Mouse (Mus musculus): ENCODE results near the gene Zfhx3. TPM values are rescaled to one million over a fixed set of nuclear protein-coding genes. Genes with fewer than 3 reads are reported as not detected.

Zfhx3 gene
- polyA plus RNA-seq, 1 experiment from 2014 or later = 60.2 TPM

DNA sequence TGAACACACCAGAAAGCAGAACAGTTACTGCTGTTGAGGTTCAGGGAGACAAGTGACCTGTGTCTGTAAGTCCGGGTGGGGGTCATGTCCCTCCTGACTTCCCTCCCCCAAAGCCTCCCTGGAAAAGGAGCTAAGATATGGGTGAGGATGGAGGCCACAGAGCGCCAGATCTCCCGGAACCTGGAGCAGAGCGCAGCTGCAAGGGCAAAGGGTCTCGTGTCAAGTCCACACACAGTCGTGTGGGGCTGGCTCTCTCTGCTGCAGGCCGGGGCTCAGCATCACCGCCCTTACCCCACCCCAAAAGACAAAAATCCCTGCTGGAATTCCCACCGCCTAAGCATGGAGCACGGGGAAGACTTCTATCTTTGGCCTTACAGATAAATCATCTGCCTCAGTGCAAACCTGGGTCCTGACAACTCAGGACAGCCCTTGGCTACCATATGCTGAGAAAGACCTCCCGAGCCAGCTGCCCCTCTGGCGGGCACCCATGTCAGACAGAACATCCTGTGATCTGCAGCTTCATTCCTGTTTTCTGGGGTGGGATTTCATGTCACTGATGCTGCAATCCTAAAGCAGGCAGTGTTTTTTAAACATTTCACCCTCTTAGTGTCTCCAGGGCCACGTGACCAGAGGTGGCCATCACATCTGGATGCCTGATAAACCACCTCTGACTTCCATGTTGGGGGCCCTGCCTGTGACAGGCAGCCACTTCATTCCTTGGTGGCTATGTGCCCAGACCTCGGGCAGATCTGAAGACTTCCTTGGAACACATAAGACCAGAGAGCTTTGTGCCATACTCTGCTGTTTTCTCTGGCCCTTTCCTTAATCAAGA is 926.0 kb downstream of the Zfhx3 start:
- Histone ChIP-seq H3K36me3 (replicated peaks) (peaks cover 2% of the 10 kb centered on the region; the same call in 1 of the 2 replicates), H3K9me3 (no peaks in the 10 kb centered on the region), H3K9ac (no peak overlapping the region), H3K27ac (no peak overlapping the region; the same call in 1 of the 2 replicates), H3K4me3 (no peak overlapping the region), H3K4me1 (peaks cover 26% of the 10 kb centered on the region; the same call in 1 of the 2 replicates), H3K27me3 (replicated peaks) (no peaks in the 10 kb centered on the region), H3K4me2 (no peak overlapping the region)
- 82% methylated on average over 14 of the region's 14 CpGs for WGBS
- ATAC-seq (replicated peaks) = no peak

DNA sequence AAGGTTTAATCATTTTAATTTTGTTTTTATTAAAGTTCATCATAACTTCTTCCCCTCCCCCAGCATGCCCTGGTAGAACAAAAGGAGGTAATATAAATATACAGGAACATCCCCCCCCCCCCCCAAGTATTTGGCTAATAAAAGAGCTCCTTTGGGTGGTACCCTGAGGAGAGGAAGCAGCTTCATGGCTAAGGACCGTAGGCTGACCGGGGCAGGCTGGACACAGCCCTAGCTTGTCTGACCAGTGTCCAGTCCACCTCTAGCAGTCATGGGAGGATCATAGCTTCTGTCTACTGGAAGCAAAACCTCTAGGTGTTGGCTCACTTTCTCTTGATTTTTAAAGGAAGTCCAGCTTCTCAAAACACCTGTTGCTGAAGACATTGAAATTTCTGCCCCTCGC is 927.0 kb downstream of the Zfhx3 start:
- no peak overlapping the region for H3K27ac ChIP-seq
- 86% methylated on average over 3 of the region's 3 CpGs for WGBS
- ATAC-seq (replicated peaks) = no peak

GRCm38 (mm10) chr8:108869935-108870334 is 927.5 kb downstream of the Zfhx3 start:
- Histone ChIP-seq H3K27ac (no peak overlapping the region), H3K4me1 (peaks cover 24% of the 10 kb centered on the region; the same call in 1 of the 2 replicates), H3K4me3 (no peak overlapping the region), H3K36me3 (replicated peaks) (peaks cover 2% of the 10 kb centered on the region; the same call in 1 of the 2 replicates), H3K9ac (no peak overlapping the region), H3K9me3 (no peaks in the 10 kb centered on the region), H3K4me2 (no peak overlapping the region), H3K27me3 (replicated peaks) (no peaks in the 10 kb centered on the region)
- no peak for ATAC-seq (replicated peaks)
- WGBS = 81% methylated on average over 5 of the region's 5 CpGs

More for the DNA sequence above, 927.0 kb downstream of the Zfhx3 start:
- Histone ChIP-seq H3K36me3 (replicated peaks) (peaks cover 2% of the 10 kb centered on the region; the same call in 1 of the 2 replicates), H3K4me1 (peaks cover 24% of the 10 kb centered on the region; the same call in 1 of the 2 replicates), H3K9ac (no peak overlapping the region), H3K4me2 (no peak overlapping the region), H3K27me3 (replicated peaks) (no peaks in the 10 kb centered on the region), H3K9me3 (no peaks in the 10 kb centered on the region), H3K4me3 (no peak overlapping the region)

DNA sequence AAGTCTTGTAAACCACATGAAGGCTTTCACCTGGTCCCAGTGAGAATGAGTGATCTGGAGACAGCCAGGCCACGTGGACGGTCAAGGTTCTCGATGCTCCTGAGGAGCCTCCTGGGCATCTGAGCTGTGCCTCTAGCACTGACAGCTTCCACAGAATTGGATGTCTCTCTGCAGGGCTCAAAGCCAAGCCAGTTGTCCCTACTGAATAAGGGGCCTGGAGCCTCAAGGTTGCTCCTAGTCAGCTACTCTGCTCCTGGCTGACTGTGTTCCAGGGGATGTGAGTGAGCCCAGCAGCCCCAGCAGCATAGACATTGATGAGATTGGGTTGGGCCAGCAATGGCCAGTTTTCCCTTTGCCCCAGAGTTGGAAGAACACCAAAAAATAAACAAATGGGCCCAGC is 927.9 kb downstream of the Zfhx3 start:
- H3K36me3 ChIP-seq (replicated peaks) = peaks cover 2% of the 10 kb centered on the region; the same call in 1 of the 2 replicates
- WGBS = 95% methylated on average over 3 of the region's 3 CpGs
- H3K4me2 ChIP-seq = no peak overlapping the region
- H3K9ac ChIP-seq = no peak overlapping the region
- no peaks in the 10 kb centered on the region for H3K27me3 ChIP-seq (replicated peaks)
- H3K9me3 ChIP-seq = no peaks in the 10 kb centered on the region
- H3K4me3 ChIP-seq = no peak overlapping the region
- H3K4me1 ChIP-seq = peaks cover 24% of the 10 kb centered on the region; the same call in 1 of the 2 replicates
- H3K27ac ChIP-seq = no peak overlapping the region
- no peak for ATAC-seq (replicated peaks)

- no peaks in the 10 kb centered on the region for H3K27me3 ChIP-seq (replicated peaks)
- no peak overlapping the region for H3K4me2 ChIP-seq
- no peaks in the 10 kb centered on the region for H3K9me3 ChIP-seq
- no peak overlapping the region for H3K4me3 ChIP-seq
- no peaks in the 10 kb centered on the region; the same call in 1 of the 2 replicates for H3K36me3 ChIP-seq (replicated peaks)
- no peak overlapping the region for H3K9ac ChIP-seq
- no peak overlapping the region for H3K27ac ChIP-seq
- 90% methylated on average over 5 of the region's 5 CpGs for WGBS
- H3K4me1 ChIP-seq = 0 out of 2 replicates have a peak, but pooled peaks cover 2% of the 10 kb centered on the region
- ATAC-seq (replicated peaks) = no peak
Observed at GRCm38 (mm10) chr8:108875722-108876121, 933.3 kb downstream of the Zfhx3 start.

DNA sequence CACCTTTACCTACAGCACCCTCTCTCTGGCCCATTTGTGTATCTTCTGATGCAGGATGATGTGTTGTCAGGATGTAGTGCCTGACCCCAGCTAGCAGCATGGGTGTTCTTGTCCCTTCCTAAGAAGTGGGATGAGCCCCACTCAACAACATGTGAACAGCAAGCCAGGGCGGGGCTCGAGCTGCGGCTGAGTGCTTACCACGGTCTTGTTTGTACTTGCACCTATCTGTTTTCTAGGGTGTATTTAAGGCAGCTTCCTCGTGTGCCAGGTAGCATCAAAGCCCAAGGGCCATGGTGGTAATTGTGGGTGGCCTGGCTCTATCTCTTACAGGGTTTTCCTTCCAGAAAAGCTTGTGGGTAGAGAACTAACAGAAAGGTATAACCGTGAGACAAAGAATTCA is 937.7 kb downstream of the Zfhx3 start:
- ATAC-seq (replicated peaks) = no peak
- no peaks in the 10 kb centered on the region for H3K9me3 ChIP-seq

DNA sequence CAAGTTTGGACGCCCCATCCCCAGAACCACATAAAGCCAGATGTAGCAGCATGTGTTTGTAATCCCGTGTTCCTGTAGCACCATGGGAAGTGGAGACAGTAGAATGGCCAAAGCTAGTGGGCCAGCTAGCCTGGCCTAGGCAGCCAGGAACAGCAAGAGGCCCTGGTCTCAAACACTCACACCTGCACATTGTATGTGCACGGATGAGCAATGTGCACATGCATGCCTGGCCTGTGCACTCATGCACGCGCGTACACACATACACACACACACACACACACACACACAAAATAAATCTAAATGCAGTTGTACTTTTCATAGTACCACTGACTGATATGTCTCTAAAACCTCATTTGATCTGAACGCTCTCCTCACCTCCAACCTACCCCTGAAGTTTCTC is 938.9 kb downstream of the Zfhx3 start:
- H3K27ac ChIP-seq = 0 out of 2 replicates have a peak overlapping the region, but pooled peaks have one; percentile 28
- no peaks in the 10 kb centered on the region for H3K36me3 ChIP-seq (replicated peaks)
- H3K4me2 ChIP-seq = no peak overlapping the region
- WGBS = 92% methylated on average over 7 of the region's 7 CpGs
- ATAC-seq (replicated peaks) = no peak
- no peak overlapping the region for H3K4me3 ChIP-seq
- H3K4me1 ChIP-seq = peaks cover 20% of the 10 kb centered on the region
- no peaks in the 10 kb centered on the region for H3K27me3 ChIP-seq (replicated peaks)
- H3K9ac ChIP-seq = no peak overlapping the region
- H3K9me3 ChIP-seq = no peaks in the 10 kb centered on the region

More for the DNA sequence above, 937.7 kb downstream of the Zfhx3 start:
- no peak overlapping the region for H3K27ac ChIP-seq
- 94% methylated on average over 6 of the region's 6 CpGs for WGBS
- H3K4me2 ChIP-seq = no peak overlapping the region
- no peak overlapping the region for H3K9ac ChIP-seq
- peaks cover 8% of the 10 kb centered on the region for H3K4me1 ChIP-seq
- no peaks in the 10 kb centered on the region for H3K27me3 ChIP-seq (replicated peaks)
- no peak overlapping the region for H3K4me3 ChIP-seq
- H3K36me3 ChIP-seq (replicated peaks) = no peaks in the 10 kb centered on the region

GRCm38 (mm10) chr8:108882073-108882472 is 939.6 kb downstream of the Zfhx3 start:
- Histone ChIP-seq H3K36me3 (replicated peaks) (no peaks in the 10 kb centered on the region), H3K27ac (0 out of 2 replicates have a peak overlapping the region, but pooled peaks have one; percentile 8), H3K4me3 (no peak overlapping the region), H3K27me3 (replicated peaks) (no peaks in the 10 kb centered on the region), H3K9ac (no peak overlapping the region), H3K9me3 (no peaks in the 10 kb centered on the region), H3K4me2 (no peak overlapping the region), H3K4me1 (peaks cover 27% of the 10 kb centered on the region)
- 79% methylated on average over 9 of the region's 9 CpGs for WGBS
- no peak for ATAC-seq (replicated peaks)

DNA sequence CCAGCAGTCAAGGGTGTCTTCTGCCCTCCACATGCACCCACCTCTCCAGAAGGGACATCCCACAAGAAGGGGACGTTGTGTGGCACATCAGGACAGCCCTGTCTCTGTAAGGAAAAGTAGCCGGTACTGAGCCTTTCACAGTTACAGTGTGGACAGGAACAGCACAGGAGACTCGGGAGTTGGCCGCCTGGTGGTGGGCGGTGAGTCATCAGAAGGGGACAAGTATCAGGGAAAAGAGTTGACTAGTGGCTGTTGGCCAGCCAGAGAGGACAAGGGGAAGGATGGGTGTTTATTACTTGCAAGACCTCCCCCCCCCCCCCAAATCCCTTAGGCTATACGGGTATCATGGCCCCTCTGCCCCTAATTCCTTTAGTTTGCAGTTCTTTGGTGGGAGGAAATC is 940.9 kb downstream of the Zfhx3 start:
- no peak overlapping the region for H3K9ac ChIP-seq
- H3K4me2 ChIP-seq = no peak overlapping the region
- no peak overlapping the region for H3K27ac ChIP-seq
- H3K27me3 ChIP-seq (replicated peaks) = no peaks in the 10 kb centered on the region
- WGBS = 81% methylated on average over 6 of the region's 6 CpGs
- no peak overlapping the region for H3K4me3 ChIP-seq
- H3K36me3 ChIP-seq (replicated peaks) = no peaks in the 10 kb centered on the region
- no peaks in the 10 kb centered on the region for H3K9me3 ChIP-seq
- peaks cover 39% of the 10 kb centered on the region for H3K4me1 ChIP-seq
- no peak for ATAC-seq (replicated peaks)

DNA sequence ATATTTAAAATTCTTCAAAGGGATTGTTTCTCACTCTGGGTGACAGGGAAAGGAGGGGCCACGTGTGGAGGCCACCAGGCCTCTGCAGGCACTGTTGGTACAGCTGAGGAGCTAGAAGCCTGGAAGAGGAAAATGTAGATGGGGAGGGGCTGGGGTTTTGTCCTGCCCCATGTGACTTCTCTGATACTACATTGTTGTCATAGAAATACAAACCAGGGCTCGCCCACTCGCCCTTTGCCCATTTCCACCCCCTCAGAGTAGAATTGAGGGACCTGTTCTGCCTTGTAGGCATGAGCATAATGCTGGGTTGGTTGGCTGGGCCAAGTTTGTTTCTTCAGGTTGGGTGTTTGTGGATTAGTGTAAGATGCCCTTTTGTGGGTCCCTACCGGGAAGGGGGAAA is 942.5 kb downstream of the Zfhx3 start:
- peaks cover 55% of the 10 kb centered on the region for H3K4me1 ChIP-seq
- H3K27me3 ChIP-seq (replicated peaks) = no peaks in the 10 kb centered on the region
- H3K9me3 ChIP-seq = no peaks in the 10 kb centered on the region
- no peak for ATAC-seq (replicated peaks)
- no peak overlapping the region for H3K9ac ChIP-seq
- no peak overlapping the region for H3K4me3 ChIP-seq
- H3K36me3 ChIP-seq (replicated peaks) = no peaks in the 10 kb centered on the region
- WGBS = 55% methylated on average over 4 of the region's 4 CpGs
- no peak overlapping the region for H3K4me2 ChIP-seq
- H3K27ac ChIP-seq = peak overlapping the region; percentile 28

GRCm38 (mm10) chr8:108885450-108885849 is 943.0 kb downstream of the Zfhx3 start:
- H3K27ac ChIP-seq = peak overlapping the region; percentile 28
- H3K27me3 ChIP-seq (replicated peaks) = no peaks in the 10 kb centered on the region
- H3K9me3 ChIP-seq = no peaks in the 10 kb centered on the region
- ATAC-seq (replicated peaks) = no peak
- H3K9ac ChIP-seq = no peak overlapping the region
- 46% methylated on average over 14 of the region's 14 CpGs for WGBS
- no peak overlapping the region for H3K4me3 ChIP-seq
- H3K4me2 ChIP-seq = no peak overlapping the region
- no peaks in the 10 kb centered on the region for H3K36me3 ChIP-seq (replicated peaks)
- H3K4me1 ChIP-seq = peaks cover 57% of the 10 kb centered on the region

- Histone ChIP-seq H3K4me1 (peaks cover 57% of the 10 kb centered on the region), H3K9ac (no peak overlapping the region), H3K27ac (peak overlapping the region; percentile 28; the same call in 1 of the 2 replicates), H3K4me2 (no peak overlapping the region), H3K4me3 (no peak overlapping the region), H3K9me3 (no peaks in the 10 kb centered on the region), H3K27me3 (replicated peaks) (no peaks in the 10 kb centered on the region), H3K36me3 (replicated peaks) (no peaks in the 10 kb centered on the region)
- ATAC-seq (replicated peaks) = no peak
- WGBS = 46% methylated on average over 12 of the region's 12 CpGs
Observed at GRCm38 (mm10) chr8:108885861-108886260, 943.4 kb downstream of the Zfhx3 start.

All from midbrain, embryonic 15.5 days (tissue).